Mouse (Mus musculus) pancreas, adult 10 weeks (tissue): ENCODE data around the gene Luzp4. TPM values are rescaled to one million over a fixed set of nuclear protein-coding genes. Genes with fewer than 3 reads are reported as not detected.

ENCODE experiments used
- polyA plus RNA-seq: library from polyadenylated mRNA; stranded (reverse); fragments of 350-450 nt; fragmentation: Illumina TruSeq; extraction: RNeasy Lipid Tissue Mini Kit (QIAGEN cat#74804); gene quantifications from one replicate; pipeline ENCODE4 v1.2.3, GENCODE M21; 2015; ENCODE audit warnings: low read depth, low replicate concordance; ENCODE audit not compliant: insufficient read depth

Gene Luzp4
- polyA plus RNA-seq: not detected

DNA sequence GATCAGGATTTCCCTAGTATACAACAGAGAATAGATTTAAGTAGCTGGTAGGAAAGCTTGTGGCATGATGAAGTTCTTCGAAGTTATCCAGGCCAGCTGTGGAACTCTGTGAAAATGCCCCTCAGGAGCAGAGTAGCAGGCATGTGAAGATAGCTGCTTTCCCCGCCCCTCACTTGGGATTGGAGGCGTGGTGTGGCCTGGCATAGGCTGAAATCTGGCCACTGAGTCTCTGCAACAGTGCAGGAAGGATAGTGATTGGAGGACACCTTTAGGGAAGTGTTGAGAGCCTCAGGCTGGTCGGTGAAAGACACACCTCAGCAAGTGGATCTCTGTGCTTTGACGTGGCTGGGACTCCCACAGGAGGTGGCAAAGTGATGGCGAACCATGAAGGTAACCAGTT, at the start of gene Luzp4:
TSS of gene Luzp4 (plus strand) at position 301 of the 400 bp plus-strand sequence.

Other genes with a start within 250 kb of the Luzp4 start
- not detected for gene Gm8334, start 242.5 kb upstream of the Luzp4 start, polyA plus RNA-seq
- not detected for gene Gm15127, start 194.0 kb upstream of the Luzp4 start, polyA plus RNA-seq
- gene Ott, start 216.6 kb downstream of the Luzp4 start, polyA plus RNA-seq: not detected